Mouse (Mus musculus): Measurements from ENCODE around the gene Pilrb2. TPM values are rescaled to one million over a fixed set of nuclear protein-coding genes. Genes with fewer than 3 reads are reported as not detected.
"Not testable (repeated sequence)": the region's sequence is repeated elsewhere in the genome, so short reads cannot be mapped to it uniquely, and the experiment has no call there.

Gene Pilrb2
- total RNA-seq, 2 experiments from 2014 or later: 0.53 TPM; not detected in 1

DNA sequence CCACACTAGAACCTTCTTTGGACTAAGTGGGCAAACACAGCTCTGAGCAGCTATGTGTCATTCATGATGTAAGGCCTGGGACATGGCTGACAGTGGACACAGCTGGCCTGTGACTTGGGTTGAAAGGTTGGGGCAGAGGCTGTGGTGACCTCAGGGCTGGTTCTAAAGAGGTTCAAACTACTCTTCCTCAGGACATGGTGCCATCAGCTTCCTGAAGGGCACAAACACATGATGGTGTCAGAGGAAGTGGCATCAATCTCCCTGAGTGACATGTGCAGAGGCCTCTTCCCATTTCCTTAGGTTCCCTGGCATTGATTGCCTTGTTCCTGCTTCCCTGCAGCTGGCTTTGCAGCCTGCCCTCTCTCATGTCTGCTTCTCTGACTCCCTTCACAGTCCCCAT, 34.5 kb downstream of the Pilrb2 start:
- intact Hi-C loops (cut with DNase I; ENCODE audit: low total_unique reads); DNase-seq: not testable (repeated sequence)

DNA sequence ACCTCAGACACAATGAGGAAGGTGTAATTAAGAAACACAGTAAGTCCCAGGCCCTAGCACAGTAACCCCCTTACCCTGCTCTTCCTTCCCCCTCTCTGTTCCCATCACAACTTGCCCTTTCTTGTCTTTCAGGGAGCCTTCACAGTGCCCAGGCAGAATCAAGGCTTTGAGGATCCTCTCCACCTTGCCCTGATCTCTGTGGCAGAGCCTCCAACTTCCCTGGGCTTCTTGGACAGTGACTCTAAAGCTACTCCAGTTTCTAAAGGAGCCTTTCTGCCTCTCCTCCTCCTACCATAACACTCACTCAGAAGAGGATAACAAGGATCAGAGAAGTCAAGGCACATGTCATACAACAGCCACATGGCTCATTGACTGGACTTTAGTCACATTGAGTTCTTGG, 35.0 kb downstream of the Pilrb2 start:
- intact Hi-C loops (cut with DNase I; ENCODE audit: low total_unique reads): no loop called here

DNA sequence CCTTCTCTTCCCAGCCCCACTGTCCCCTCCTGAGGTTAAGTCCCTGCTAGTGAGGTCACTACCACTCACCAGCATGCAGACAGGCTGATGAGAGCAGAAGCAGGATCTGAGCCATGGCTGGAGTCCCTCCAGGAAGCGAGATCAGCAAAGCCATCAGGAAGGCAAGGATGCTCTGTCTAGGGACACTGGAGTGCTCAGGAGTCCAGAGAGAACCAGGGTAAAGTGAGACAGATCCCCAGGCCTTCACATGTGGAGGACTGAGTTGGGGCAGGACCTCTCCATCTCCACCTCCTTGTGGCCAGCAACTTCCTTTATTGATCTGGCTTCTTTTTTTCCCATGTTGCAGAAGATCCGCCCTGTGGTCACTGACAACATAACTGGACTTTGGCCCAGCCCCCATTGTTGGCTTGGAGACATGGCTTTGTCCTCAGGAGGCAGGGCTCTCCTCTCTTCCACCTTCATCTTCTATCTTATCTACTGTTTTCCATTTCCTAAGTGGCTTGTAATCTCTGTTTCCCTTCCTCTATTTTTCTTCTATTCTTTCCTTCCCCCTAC, 35.6 kb downstream of the Pilrb2 start, which contains the start of gene Pilra:
Gene Pilra, minus strand, starts transcription at position 316 of the 555 bp plus-strand sequence.
- intact Hi-C loops (cut with DNase I; ENCODE audit: low total_unique reads): not testable (repeated sequence)
- peak; percentile 33 for DNase-seq

More for the DNA sequence above, 35.0 kb downstream of the Pilrb2 start:
- no peak for DNase-seq

DNA sequence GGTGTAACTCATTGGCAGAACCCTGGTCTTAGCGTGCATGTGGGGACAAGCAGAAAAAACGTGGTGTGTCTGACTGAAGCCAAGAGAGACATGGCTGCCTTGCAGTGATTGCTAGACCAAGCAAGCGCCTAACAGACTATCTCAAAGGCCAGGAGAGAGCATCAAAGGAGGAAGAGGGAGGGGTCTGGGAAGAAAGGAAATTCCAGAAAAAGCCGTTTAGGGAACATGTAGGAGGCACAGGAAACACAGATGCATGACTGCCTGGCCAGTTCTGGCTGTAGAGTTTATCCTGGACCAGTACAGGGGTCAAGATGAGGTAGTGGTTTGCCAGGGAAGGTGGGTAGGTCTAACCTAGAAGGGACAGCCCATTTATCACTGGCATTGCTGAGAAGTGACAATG, 38.1 kb downstream of the Pilrb2 start:
- intact Hi-C loops (cut with DNase I; ENCODE audit: low total_unique reads): no loop called here

DNA sequence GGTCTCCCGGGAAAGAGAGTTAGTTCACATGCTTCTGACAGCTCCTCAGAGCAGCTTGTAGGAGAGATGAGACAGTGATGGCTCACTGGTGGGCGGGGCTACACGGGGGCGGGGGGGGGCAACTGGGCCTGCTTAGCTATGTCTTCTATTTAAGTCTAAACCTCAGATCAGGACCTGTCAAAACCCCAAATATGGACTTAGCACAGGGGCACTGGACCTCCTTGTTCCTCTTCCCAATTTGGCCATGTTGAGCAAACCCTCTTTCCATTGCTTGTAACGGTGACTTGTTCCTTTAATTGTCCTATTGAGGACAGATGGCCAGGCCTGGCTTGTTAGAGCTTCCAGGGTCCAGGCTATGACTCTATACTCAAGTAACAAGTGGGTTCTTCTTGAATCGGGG, 40.1 kb downstream of the Pilrb2 start:
- intact Hi-C loops (cut with DNase I; ENCODE audit: low total_unique reads): no loop called here
- DNase-seq: no peak

More for the DNA sequence above, 38.1 kb downstream of the Pilrb2 start:
- DNase-seq: no peak

DNA sequence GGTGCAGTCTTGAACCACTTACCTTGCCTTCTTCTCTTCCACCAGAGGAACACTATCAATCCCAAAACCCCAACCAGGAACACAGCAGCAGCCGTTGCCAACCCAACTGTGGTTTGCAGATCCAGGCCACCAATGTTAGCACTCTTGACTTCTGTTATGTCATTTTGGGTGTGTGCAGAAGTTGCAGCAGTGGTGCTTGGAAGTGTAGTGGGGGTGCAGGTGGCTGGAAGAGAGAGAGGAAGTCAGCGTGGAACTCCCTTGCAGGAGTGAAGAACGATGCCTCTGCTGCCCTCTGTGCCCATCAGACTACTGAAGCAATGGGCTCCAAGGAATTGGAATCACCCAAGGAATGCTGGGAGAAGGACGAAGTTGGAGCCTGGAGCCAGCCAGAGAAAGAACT, 40.5 kb downstream of the Pilrb2 start:
- DNase-seq: no peak
- intact Hi-C loops (cut with DNase I; ENCODE audit: low total_unique reads): no loop called here

DNA sequence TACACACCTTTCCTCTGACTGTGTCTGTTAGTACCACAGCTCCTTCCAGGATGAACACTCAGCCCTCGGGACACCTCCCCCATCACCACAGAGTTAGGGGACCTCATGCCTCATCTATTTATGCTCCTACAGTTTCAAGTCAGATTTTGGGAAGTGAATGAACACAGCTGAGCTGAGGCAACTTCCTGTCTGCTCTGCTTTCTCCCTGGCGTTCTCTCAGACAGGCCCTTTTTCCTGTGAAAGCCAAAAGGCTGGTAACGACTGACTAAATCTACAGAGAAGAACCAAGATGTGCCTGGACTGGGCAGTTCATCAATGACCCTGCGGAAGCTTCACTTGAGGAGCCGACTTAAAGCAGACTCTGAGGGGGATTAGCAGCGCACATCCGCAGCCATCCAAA, 41.4 kb downstream of the Pilrb2 start:
- intact Hi-C loops (cut with DNase I; ENCODE audit: low total_unique reads): no loop called here
- DNase-seq: no peak

DNA sequence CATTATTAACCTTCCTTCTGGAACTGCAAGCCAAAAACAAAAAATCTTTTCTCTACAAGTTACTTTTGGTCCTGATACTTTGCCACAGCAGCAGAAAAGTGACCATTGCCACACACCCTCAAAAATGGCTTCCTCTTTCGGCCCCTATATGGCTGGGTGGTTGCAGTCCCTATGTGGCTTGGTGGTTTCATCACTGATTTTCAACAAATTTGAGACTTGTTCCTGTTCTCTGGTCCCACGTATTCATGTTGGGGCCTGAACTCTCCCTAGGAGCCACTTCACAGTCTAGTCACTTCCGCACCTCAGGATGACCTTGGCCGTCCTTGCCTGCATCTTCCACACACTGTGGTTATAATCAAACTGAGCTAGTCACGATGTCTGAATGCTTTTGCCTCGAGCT, 42.9 kb downstream of the Pilrb2 start:
- intact Hi-C loops (cut with DNase I; ENCODE audit: low total_unique reads): no loop called here
- DNase-seq: no peak

DNA sequence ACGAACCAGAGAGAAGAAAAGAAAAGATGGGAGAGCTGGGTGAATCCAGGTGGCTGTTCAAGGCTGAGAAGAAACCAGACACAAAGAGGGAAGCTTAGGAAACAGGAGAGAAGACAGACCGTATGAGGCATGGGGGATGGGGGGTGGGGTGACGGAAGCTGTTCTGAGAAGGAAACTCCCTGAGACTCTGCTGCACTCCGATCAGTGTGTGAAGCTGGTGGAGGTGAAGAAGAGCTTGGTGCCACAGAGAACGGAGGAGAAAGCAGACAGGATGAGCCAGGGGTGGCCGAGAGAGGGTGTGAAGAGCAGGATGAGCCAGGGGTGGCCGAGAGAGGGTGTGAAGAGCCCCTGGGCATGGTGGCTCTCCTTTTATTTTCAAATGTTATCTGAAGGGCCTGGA, 45.2 kb downstream of the Pilrb2 start:
- intact Hi-C loops (cut with DNase I; ENCODE audit: low total_unique reads): no loop called here
- no peak for DNase-seq

DNA sequence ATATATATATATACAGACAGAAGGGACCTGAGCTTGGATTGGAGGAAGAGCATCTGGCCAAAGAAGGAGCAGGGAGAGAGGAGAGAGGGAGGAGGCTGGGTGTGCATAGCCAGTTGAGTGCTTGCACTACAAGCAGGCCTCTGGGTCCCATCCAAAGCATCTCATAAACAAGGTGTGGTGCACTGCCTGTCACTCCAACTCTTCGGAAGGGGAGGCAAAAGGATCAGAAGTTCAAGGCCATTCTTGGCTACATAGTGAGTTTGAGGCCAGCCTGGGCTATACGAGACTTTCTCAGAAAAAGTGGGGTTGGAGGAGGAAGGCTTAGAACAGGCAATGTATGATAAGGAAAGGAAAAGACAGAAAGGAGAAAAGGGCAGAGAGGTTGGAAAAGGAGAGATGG, 45.6 kb downstream of the Pilrb2 start:
- intact Hi-C loops (cut with DNase I; ENCODE audit: low total_unique reads): no loop called here
- DNase-seq: no peak

DNA sequence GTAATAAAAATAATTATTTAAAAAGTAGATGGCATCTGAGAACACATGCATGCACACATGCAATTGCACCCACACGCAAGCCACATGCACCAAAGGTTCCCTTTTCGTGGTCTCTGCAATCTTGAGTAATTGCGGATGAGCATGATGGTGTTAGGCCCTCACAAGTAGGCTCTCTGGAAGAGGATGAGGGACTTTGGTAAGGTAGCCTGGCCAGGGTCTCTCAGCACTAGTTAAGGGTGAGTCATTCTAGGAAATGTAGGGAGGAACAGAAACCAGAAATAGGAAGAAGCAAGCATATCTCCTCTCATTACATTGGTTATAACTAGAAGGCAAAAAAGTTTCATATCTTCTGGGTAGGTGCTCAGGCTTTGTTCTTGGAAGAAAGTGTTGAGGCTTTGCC, 46.6 kb downstream of the Pilrb2 start:
- DNase-seq: no peak
- intact Hi-C loops (cut with DNase I; ENCODE audit: low total_unique reads): no loop called here

DNA sequence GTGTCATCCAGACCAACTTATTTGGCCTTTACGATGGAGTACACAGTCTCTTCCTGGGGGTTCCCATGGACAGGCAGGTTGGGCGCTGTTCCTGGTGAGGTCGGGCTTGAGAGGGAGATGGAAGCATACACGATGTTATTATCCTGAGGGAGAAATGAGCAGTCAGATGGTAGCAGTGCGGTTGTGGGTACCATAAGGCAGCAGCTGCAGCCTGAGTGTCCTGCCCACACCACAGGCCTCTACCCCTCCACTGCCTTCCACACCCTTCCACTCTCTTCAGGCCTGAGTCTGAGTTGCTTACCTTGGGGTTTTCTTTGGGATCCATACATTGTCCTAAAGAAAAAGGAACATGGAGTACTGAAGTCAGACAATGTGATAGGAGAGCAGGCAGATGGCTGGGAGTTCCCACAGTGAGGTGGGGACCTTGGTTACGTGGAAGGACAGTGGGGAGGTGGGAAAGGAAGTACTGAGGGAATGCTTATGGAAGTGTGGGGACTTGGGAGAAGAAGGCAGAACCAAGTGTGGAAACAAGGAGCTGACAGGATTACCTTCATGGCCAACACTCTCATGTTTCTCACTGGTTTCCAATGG, 48.1 kb downstream of the Pilrb2 start:
- DNase-seq: no peak
- intact Hi-C loops (cut with DNase I; ENCODE audit: low total_unique reads): no loop called here

DNA sequence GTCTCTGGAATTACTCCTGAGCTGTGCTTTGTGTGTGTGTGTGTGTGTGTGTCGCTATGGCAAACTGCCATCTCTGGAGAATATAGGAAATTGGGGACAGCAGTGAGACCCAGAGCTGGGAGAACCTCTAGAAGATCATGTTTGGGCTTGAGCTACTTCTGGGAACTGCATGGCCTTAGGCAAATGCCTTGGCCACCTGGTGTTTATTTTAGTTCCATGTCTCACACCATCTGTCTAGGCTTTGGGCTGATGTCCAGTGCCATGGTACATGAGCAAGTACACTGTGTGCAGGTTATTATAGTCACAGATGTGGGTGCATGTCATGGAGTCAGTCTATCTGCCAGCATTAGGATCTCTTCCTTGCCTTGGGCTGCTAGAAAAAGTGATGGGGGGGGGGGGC, 49.0 kb downstream of the Pilrb2 start:
- intact Hi-C loops (cut with DNase I; ENCODE audit: low total_unique reads): no loop called here
- DNase-seq: no peak

DNA sequence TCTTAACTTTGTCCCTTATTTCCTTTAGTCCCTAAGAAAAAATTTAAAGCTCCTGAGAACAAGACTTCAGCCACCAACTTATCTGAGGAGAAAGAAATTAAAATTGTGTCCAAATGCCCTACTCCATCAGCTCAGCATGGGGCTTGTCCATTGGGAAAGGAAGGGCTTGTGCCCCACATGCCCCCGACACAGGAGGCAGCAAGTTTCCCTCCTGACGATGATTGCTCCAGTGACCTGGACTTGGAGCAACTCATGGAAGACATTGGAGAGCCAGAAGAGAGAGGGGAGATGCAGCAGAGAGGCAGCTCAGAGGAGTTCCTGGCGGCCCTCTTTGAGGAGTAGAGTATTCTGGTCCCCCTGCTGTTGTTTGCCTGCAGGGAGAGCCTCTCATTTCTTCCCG, 49.5 kb downstream of the Pilrb2 start:
- DNase-seq: no peak
- intact Hi-C loops (cut with DNase I; ENCODE audit: low total_unique reads): no loop called here

DNA sequence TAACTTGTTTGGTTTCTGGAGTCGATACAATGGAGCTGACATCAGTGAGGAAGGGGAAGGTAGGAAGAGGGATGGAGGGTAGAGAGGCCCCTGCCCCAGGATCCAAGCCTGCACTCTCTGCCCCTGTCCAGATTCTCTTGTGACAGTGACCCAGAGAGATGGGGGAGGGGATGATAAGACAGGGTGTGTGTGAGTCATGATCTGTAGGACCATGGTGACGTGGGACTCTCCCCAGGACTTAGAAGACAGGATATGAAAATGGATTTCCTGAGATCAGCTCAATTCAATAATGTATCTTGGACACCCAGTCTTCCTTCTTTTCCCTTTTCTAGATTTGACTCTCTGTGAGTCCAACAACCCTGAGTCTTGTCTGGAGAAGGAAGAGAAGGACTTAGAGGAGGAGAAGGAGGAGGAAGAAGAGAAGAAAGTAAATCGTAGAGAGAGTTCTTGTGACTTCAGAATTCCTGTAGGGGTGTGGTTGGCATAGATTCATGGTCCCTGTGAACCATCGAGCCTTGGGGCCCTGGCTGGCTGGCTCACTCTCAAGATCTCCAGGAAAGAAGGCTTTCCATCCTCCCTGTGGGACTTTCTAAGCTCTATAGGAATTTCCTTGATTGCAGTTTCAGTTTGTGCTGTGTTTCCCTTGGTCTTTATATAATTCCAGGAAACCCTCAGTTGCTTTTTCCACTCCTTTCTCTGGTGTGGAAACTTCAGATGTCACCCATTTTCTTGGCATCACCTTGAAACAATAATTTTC, 54.0 kb downstream of the Pilrb2 start:
- DNase-seq: no peak
- intact Hi-C loops (cut with DNase I; ENCODE audit: low total_unique reads): no loop called here

Other genes starting within 250 kb of the Pilrb2 start
- gene Fbxo24, start 242.8 kb downstream of the Pilrb2 start, total RNA-seq (2021): under 1 TPM in 1 of 2 experiments, not detected in 1; 0.27 TPM
- 10 to 100 TPM; 14.8 to 15.3 TPM for gene Lrch4, start 242.7 kb downstream of the Pilrb2 start, total RNA-seq (2021)
- 1 to 10 TPM; 3.0 to 3.6 TPM for gene Gm20605, start 242.6 kb downstream of the Pilrb2 start, total RNA-seq (2021)
- 1 to 10 TPM; 1.8 to 2.0 TPM for gene Sap25, start 230.5 kb downstream of the Pilrb2 start, total RNA-seq (2021)
- gene Irs3, start 226.1 kb downstream of the Pilrb2 start, total RNA-seq (2021): under 1 TPM; 0.33 to 0.47 TPM
- 1 to 10 TPM; 4.9 to 5.8 TPM for gene Agfg2, start 187.1 kb downstream of the Pilrb2 start, total RNA-seq (2021)
- under 1 TPM; 0.39 to 0.42 TPM for gene Nyap1, start 130.2 kb downstream of the Pilrb2 start, total RNA-seq (2021)
- gene Tsc22d4, start 126.1 kb downstream of the Pilrb2 start, total RNA-seq (2021): 100 to 1,000 TPM; 118 to 156 TPM
- 1 to 10 TPM; 6.8 to 7.2 TPM for gene Ppp1r35, start 93.0 kb downstream of the Pilrb2 start, total RNA-seq (2021)
- 10 to 100 TPM; 20.7 to 21.1 TPM for gene Mepce, start 84.2 kb downstream of the Pilrb2 start, total RNA-seq (2021)
- 1 to 10 TPM in 1 of 2 experiments, under 1 TPM in 1; 0.84 to 1.7 TPM for gene Zcwpw1, start 84.0 kb downstream of the Pilrb2 start, total RNA-seq (2021)
- gene Pilra, start 35.5 kb downstream of the Pilrb2 start, total RNA-seq (2021): under 1 TPM; 0.27 to 0.33 TPM
- not detected for gene Pilrb1, start 13.7 kb downstream of the Pilrb2 start, total RNA-seq (2021)
- not detected for gene Cyp3a13, start 49.8 kb upstream of the Pilrb2 start, total RNA-seq (2021)
- 1 to 10 TPM; 3.0 to 6.7 TPM for gene Gjc3, start 91.3 kb upstream of the Pilrb2 start, total RNA-seq (2021)
- not detected for gene Azgp1, start 109.7 kb upstream of the Pilrb2 start, total RNA-seq (2021)
- gene Smok3a, start 149.4 kb upstream of the Pilrb2 start, total RNA-seq (2021): not detected
- gene Smok3b, start 149.6 kb upstream of the Pilrb2 start, total RNA-seq (2021): not detected
- gene Smok3c, start 181.4 kb upstream of the Pilrb2 start, total RNA-seq (2021): not detected
- gene Zkscan1, start 213.3 kb upstream of the Pilrb2 start, total RNA-seq (2021): 10 to 100 TPM; 10.8 to 11.2 TPM
- gene Zscan21, start 245.1 kb upstream of the Pilrb2 start, total RNA-seq (2021): 10 to 100 TPM; 10.3 to 10.6 TPM

Measured in gastrocnemius, postnatal 14 days (tissue).